Mouse (Mus musculus) hindbrain, postnatal 0 days (tissue): ENCODE measurements around the gene Gm12695. TPM values are rescaled to one million over a fixed set of nuclear protein-coding genes. Genes with fewer than 3 reads are reported as not detected.

ENCODE experiments used
- ATAC-seq: fragments of 200-750 bp; cut with Nextera tagmentation; 2 replicates; pipeline ENCODE4 v1.8.0; 2017; ENCODE audit warnings: mild to moderate bottlenecking, moderate TSS enrichment, moderate library complexity
- DNase-seq: peaks from one replicate; pipeline ENCODE4 v3.0.0-alpha.2; 2015; ENCODE audit warnings: low spot score
- H3K27ac ChIP-seq: fragments of 300-500 bp; sonication (generic); 2 replicates; pipeline ENCODE4 v1.5.1; 2014; ENCODE audit warnings: mild to moderate bottlenecking
- H3K27me3 ChIP-seq: fragments of 300-500 bp; sonication (generic); 2 replicates; pipeline ENCODE4 v1.6.1; 2014; ENCODE audit warnings: low read length, mixed read lengths; ENCODE audit not compliant: insufficient read depth
- H3K36me3 ChIP-seq: fragments of 300-500 bp; sonication (generic); 2 replicates; pipeline ENCODE4 v1.6.1; 2014; ENCODE audit warnings: low read length, mixed read lengths; ENCODE audit not compliant: insufficient read depth
- H3K4me1 ChIP-seq: fragments of 300-500 bp; sonication (generic); 2 replicates; pipeline ENCODE4 v1.6.1; 2014; ENCODE audit warnings: antibody characterized with exemption, low read length, mixed read lengths; ENCODE audit not compliant: insufficient read depth
- H3K4me2 ChIP-seq: fragments of 300-500 bp; sonication (generic); 2 replicates; pipeline ENCODE4 v1.6.1; 2014; ENCODE audit warnings: low read depth, mild to moderate bottlenecking, low read length, moderate library complexity, mixed read lengths
- H3K4me3 ChIP-seq: fragments of 300-500 bp; sonication (generic); 2 replicates; pipeline ENCODE4 v1.5.1; 2014; ENCODE audit warnings: low read length
- H3K9ac ChIP-seq: fragments of 300-500 bp; sonication (generic); replicated peaks from 2 replicates; pipeline ENCODE4 v1.6.1; 2014; ENCODE audit warnings: mild to moderate bottlenecking, low read length, moderate library complexity, mixed read lengths
- H3K9me3 ChIP-seq: fragments of 300-500 bp; sonication (generic); 2 replicates; pipeline ENCODE4 v1.6.1; 2016; ENCODE audit warnings: low read length, mixed read lengths
- CTCF ChIP-seq: IDR thresholded peaks from 2 replicates; pipeline ENCODE4 v1.5.1; 2016; ENCODE audit warnings: antibody characterized with exemption, control low read depth, low read depth
- whole genome bisulfite sequencing: fragments of 180-500 bp; shearing (Covaris S2); extraction: QIAGEN DNeasy Blood & Tissue Kit; methylation state at CpG from one replicate; pipeline ENCODE4 v1.1.7; 2014; 5-methylcytosine and 5-hydroxymethylcytosine counted together
- polyA plus RNA-seq: library from polyadenylated mRNA; unstranded; fragments of >200 nt; fragmentation: Nextera tagmentation; extraction: Ambion mirVana; gene quantifications from 2 replicates; pipeline ENCODE4 v1.2.1, GENCODE M21; 2015
- total RNA-seq: library from RNA; depleted of rRNA; stranded (reverse); fragments of >200 nt; gene quantifications from 2 replicates; pipeline ENCODE4 v1.2.3, GENCODE M21; 2014; rRNA removed

Gm12695 gene
- not detected in 2 replicates for total RNA-seq
- 0.11 TPM in 1 of 2 replicates, not detected in the other for polyA plus RNA-seq

GRCm38 (mm10) chr4:96785086-96785485 lies at the start of gene Gm12695:
Gm12695 (minus strand) TSS chr4:96785186.
- whole genome bisulfite sequencing = 91% methylated on average over 3 of the region's 3 CpGs
- DNase-seq (no peak), ATAC-seq (no peak)
- Histone ChIP-seq H3K4me3 (no peak within 1 kb of the TSS), H3K36me3 (no peaks in the 10 kb centered on the region), H3K4me1 (no peaks in the 10 kb centered on the region), H3K27ac (no peak within 1 kb of the TSS), H3K27me3 (no peaks in the 10 kb centered on the region), H3K9me3 (no peaks in the 10 kb centered on the region), H3K4me2 (no peak within 1 kb of the TSS), H3K9ac (no peak within 1 kb of the TSS)
- TF ChIP-seq CTCF = no peak

GRCm38 (mm10) chr4:96825540-96826045 lies 40.6 kb upstream of the Gm12695 start:
- no peak for TF ChIP-seq CTCF

GRCm38 (mm10) chr4:96806824-96807808 lies 22.1 kb upstream of the Gm12695 start:
- no peak overlapping the region for H3K9ac ChIP-seq

More at GRCm38 (mm10) chr4:96825540-96826045, 40.6 kb upstream of the Gm12695 start:
- no peak overlapping the region for H3K27ac ChIP-seq
- no peak overlapping the region for H3K4me3 ChIP-seq
- no peak overlapping the region for H3K9ac ChIP-seq
- H3K4me1 ChIP-seq = no peaks in the 10 kb centered on the region
- H3K27me3 ChIP-seq = no peaks in the 10 kb centered on the region
- DNase-seq = no peak
- H3K4me2 ChIP-seq = no peak overlapping the region
- WGBS = 71% methylated on average over 4 of the region's 4 CpGs
- no peaks in the 10 kb centered on the region for H3K9me3 ChIP-seq
- H3K36me3 ChIP-seq = no peaks in the 10 kb centered on the region
- ATAC-seq = no peak

GRCm38 (mm10) chr4:96799380-96800157 lies 14.6 kb upstream of the Gm12695 start:
- H3K4me1 ChIP-seq = no peaks in the 10 kb centered on the region
- no peak overlapping the region for H3K4me3 ChIP-seq
- 36% methylated on average over 7 of the region's 7 CpGs for WGBS
- ATAC-seq (no peak), DNase-seq (peak; percentile 82)
- H3K4me2 ChIP-seq = no peak overlapping the region
- H3K36me3 ChIP-seq = no peaks in the 10 kb centered on the region
- H3K27ac ChIP-seq = no peak overlapping the region
- no peaks in the 10 kb centered on the region for H3K9me3 ChIP-seq
- H3K9ac ChIP-seq = no peak overlapping the region
- H3K27me3 ChIP-seq = no peaks in the 10 kb centered on the region
- TF ChIP-seq CTCF = peak; percentile 68

More at GRCm38 (mm10) chr4:96806824-96807808, 22.1 kb upstream of the Gm12695 start:
- WGBS = 83% methylated on average over 6 of the region's 6 CpGs
- Histone ChIP-seq H3K9me3 (no peaks in the 10 kb centered on the region), H3K36me3 (no peaks in the 10 kb centered on the region), H3K27ac (no peak overlapping the region), H3K4me1 (no peaks in the 10 kb centered on the region), H3K4me3 (no peak overlapping the region), H3K27me3 (no peaks in the 10 kb centered on the region), H3K4me2 (no peak overlapping the region)
- TF ChIP-seq CTCF = no peak
- DNase-seq = no peak
- ATAC-seq = no peak

GRCm38 (mm10) chr4:96797583-96797982 lies 12.6 kb upstream of the Gm12695 start:
- ATAC-seq = peak; percentile 88
- Histone ChIP-seq H3K9me3 (no peaks in the 10 kb centered on the region), H3K9ac (no peak overlapping the region), H3K27me3 (no peaks in the 10 kb centered on the region), H3K4me1 (no peaks in the 10 kb centered on the region), H3K27ac (no peak overlapping the region), H3K4me3 (no peak overlapping the region), H3K36me3 (no peaks in the 10 kb centered on the region), H3K4me2 (no peak overlapping the region)
- DNase-seq = peak; percentile 86
- no peak for TF ChIP-seq CTCF
- WGBS = 32% methylated on average over 1 of the region's 1 CpGs

GRCm38 (mm10) chr4:96791301-96791700 lies 6.3 kb upstream of the Gm12695 start:
- no peak for TF ChIP-seq CTCF
- ATAC-seq (no peak), DNase-seq (no peak)
- Histone ChIP-seq H3K36me3 (no peaks in the 10 kb centered on the region), H3K27me3 (no peaks in the 10 kb centered on the region), H3K4me3 (no peak overlapping the region), H3K4me1 (no peaks in the 10 kb centered on the region), H3K9me3 (no peaks in the 10 kb centered on the region), H3K4me2 (no peak overlapping the region), H3K9ac (no peak overlapping the region), H3K27ac (no peak overlapping the region)
